Mouse (Mus musculus): ENCODE results near the gene Tmem267.

- TF ChIP-seq CTCF (conservative IDR thresholded peaks at IDR 0.05; ENCODE audit: low read length) (no peak), POU5F1 (IDR thresholded peaks at IDR 0.05; ENCODE audit: borderline replicate concordance, low read length) (no peak)
Measured at GRCm38 (mm10) chr13:119656846-119657416, 169.1 kb downstream of the Tmem267 start.
